Mouse (Mus musculus) kidney, postnatal 0 days (tissue): ENCODE results near the gene Selenom. TPM values are rescaled to one million over a fixed set of nuclear protein-coding genes. Genes with fewer than 3 reads are reported as not detected.
A peak's percentile ranks its signal among the peaks of the same experiment; 100 is the strongest.

Source experiments
- ATAC-seq: fragments of 200-750 bp; cut with Nextera tagmentation; replicated peaks from 2 replicates; pipeline ENCODE4 v1.8.0; 2017; ENCODE audit warnings: low read depth, moderate number of reproducible peaks, moderate TSS enrichment, moderate library complexity; ENCODE audit not compliant: low FRiP score
- DNase-seq: peaks from one replicate; pipeline ENCODE4 v3.0.0-alpha.2; 2016; ENCODE audit warnings: low spot score
- H3K27ac ChIP-seq: fragments of 300-500 bp; sonication (generic); 2 replicates; pipeline ENCODE4 v1.5.1; 2014; ENCODE audit warnings: mild to moderate bottlenecking
- H3K27me3 ChIP-seq: fragments of 300-500 bp; sonication (generic); 2 replicates; pipeline ENCODE4 v1.6.1; 2014; ENCODE audit warnings: low read length, mixed read lengths; ENCODE audit not compliant: insufficient read depth
- H3K36me3 ChIP-seq: fragments of 300-500 bp; sonication (generic); 2 replicates; pipeline ENCODE4 v1.6.1; 2014; ENCODE audit warnings: low read length, mixed read lengths; ENCODE audit not compliant: insufficient read depth
- H3K4me1 ChIP-seq: fragments of 300-500 bp; sonication (generic); replicated peaks from 2 replicates; pipeline ENCODE4 v1.6.1; 2014; ENCODE audit warnings: antibody characterized with exemption, low read length, mixed read lengths; ENCODE audit not compliant: insufficient read depth
- H3K4me2 ChIP-seq: fragments of 300-500 bp; sonication (generic); 2 replicates; pipeline ENCODE4 v1.6.1; 2014; ENCODE audit warnings: mild to moderate bottlenecking, low read length, moderate library complexity, mixed read lengths
- H3K4me3 ChIP-seq: fragments of 300-500 bp; sonication (generic); replicated peaks from 2 replicates; pipeline ENCODE4 v1.5.1; 2014; ENCODE audit warnings: low read depth, low read length
- H3K9ac ChIP-seq: fragments of 300-500 bp; sonication (generic); 2 replicates; pipeline ENCODE4 v1.6.1; 2014; ENCODE audit warnings: low read depth, low read length
- H3K9me3 ChIP-seq: fragments of 300-500 bp; sonication (generic); replicated peaks from 2 replicates; pipeline ENCODE4 v1.6.1; 2016; ENCODE audit warnings: low read length, inconsistent platforms, mixed read lengths
- CTCF ChIP-seq: IDR thresholded peaks from 2 replicates; pipeline ENCODE4 v1.5.1; 2016; ENCODE audit warnings: antibody characterized with exemption, low read depth, mild to moderate bottlenecking, moderate library complexity
- WGBS: fragments of 180-500 bp; shearing (Covaris S2); extraction: QIAGEN DNeasy Blood & Tissue Kit; methylation state at CpG from one replicate; pipeline ENCODE4 v1.1.7; 2014; 5-methylcytosine and 5-hydroxymethylcytosine counted together
- polyA plus RNA-seq: library from polyadenylated mRNA; unstranded; fragments of >200 nt; fragmentation: Nextera tagmentation; extraction: Ambion mirVana; gene quantifications from 2 replicates; pipeline ENCODE4 v1.2.1, GENCODE M21; 2015

Selenom gene
- polyA plus RNA-seq, 1 experiment from 2014 or later, result 124 TPM

- Histone ChIP-seq H3K9ac (no peak overlapping the region), H3K36me3 (no peaks in the 10 kb centered on the region), H3K4me3 (no peak overlapping the region), H3K27me3 (no peaks in the 10 kb centered on the region), H3K4me2 (no peak overlapping the region), H3K9me3 (no peaks in the 10 kb centered on the region), H3K4me1 (no peaks in the 10 kb centered on the region), H3K27ac (no peak overlapping the region)
- TF ChIP-seq CTCF, result no peak
- WGBS, result 98% methylated on average over 2 of the region's 2 CpGs
- no peak for DNase-seq
- ATAC-seq, result no peak
Observed at GRCm38 (mm10) chr11:3510321-3510720, 4.2 kb upstream of the Selenom start.

- DNase-seq (no peak), ATAC-seq (no peak)
- Histone ChIP-seq H3K36me3 (no peaks in the 10 kb centered on the region), H3K9ac (no peak overlapping the region), H3K27ac (no peak overlapping the region), H3K4me3 (no peak overlapping the region), H3K4me2 (no peak overlapping the region), H3K9me3 (no peaks in the 10 kb centered on the region), H3K27me3 (no peaks in the 10 kb centered on the region), H3K4me1 (peaks cover 16% of the 10 kb centered on the region)
- 87% methylated on average over 6 of the region's 6 CpGs for WGBS
- TF ChIP-seq CTCF, result no peak
Observed at GRCm38 (mm10) chr11:3513291-3513690, 1.2 kb upstream of the Selenom start.

- peak overlapping the region; percentile 59 for H3K9ac ChIP-seq
- H3K27me3 ChIP-seq, result no peaks in the 10 kb centered on the region
- H3K9me3 ChIP-seq, result no peaks in the 10 kb centered on the region
- no peak for TF ChIP-seq CTCF
- ATAC-seq, result no peak
- 12% methylated on average over 4 of the region's 4 CpGs for WGBS
- H3K4me1 ChIP-seq, result peaks cover 16% of the 10 kb centered on the region
- H3K27ac ChIP-seq, result 0 out of 2 replicates have a peak overlapping the region, but pooled peaks have one; percentile 5
- H3K36me3 ChIP-seq, result peaks cover 10% of the 10 kb centered on the region; the same call in 1 of the 2 replicates
- peak overlapping the region; percentile 61 for H3K4me2 ChIP-seq
- DNase-seq, result no peak
- peak overlapping the region; percentile 41 for H3K4me3 ChIP-seq
Observed at GRCm38 (mm10) chr11:3515216-3515615, 732 bp downstream of the Selenom start.

- no peak for DNase-seq
- H3K27me3 ChIP-seq, result no peaks in the 10 kb centered on the region
- no peak for ATAC-seq
- H3K4me3 ChIP-seq, result peak overlapping the region; percentile 41
- no peak for TF ChIP-seq CTCF
- H3K9ac ChIP-seq, result no peak overlapping the region
- H3K4me2 ChIP-seq, result peak overlapping the region; percentile 61
- H3K9me3 ChIP-seq, result no peaks in the 10 kb centered on the region
- no peak overlapping the region for H3K27ac ChIP-seq
- H3K4me1 ChIP-seq, result peaks cover 16% of the 10 kb centered on the region
- peaks cover 14% of the 10 kb centered on the region; the same call in 1 of the 2 replicates for H3K36me3 ChIP-seq
- WGBS, result 69% methylated on average over 4 of the region's 4 CpGs
Observed at GRCm38 (mm10) chr11:3515637-3516036, 1.2 kb downstream of the Selenom start.

GRCm38 (mm10) chr11:3516121-3516520, 1.6 kb downstream of the Selenom start:
- Histone ChIP-seq H3K9ac (no peak overlapping the region), H3K27ac (no peak overlapping the region), H3K4me2 (peak overlapping the region; percentile 61), H3K4me1 (peaks cover 16% of the 10 kb centered on the region), H3K4me3 (no peak overlapping the region), H3K36me3 (peaks cover 19% of the 10 kb centered on the region; the same call in 1 of the 2 replicates), H3K9me3 (no peaks in the 10 kb centered on the region), H3K27me3 (no peaks in the 10 kb centered on the region)
- ATAC-seq, result no peak
- no peak for DNase-seq
- no peak for TF ChIP-seq CTCF
- 76% methylated on average over 5 of the region's 5 CpGs for WGBS

GRCm38 (mm10) chr11:3516859-3517845, 2.7 kb downstream of the Selenom start:
- WGBS, result 1% methylated on average over 50 of the region's 50 CpGs
- Histone ChIP-seq H3K4me3 (peak overlapping the region; percentile 30), H3K9ac (peak overlapping the region; percentile 49), H3K9me3 (no peaks in the 10 kb centered on the region), H3K36me3 (peaks cover 29% of the 10 kb centered on the region), H3K4me1 (peaks cover 16% of the 10 kb centered on the region), H3K27me3 (no peaks in the 10 kb centered on the region), H3K27ac (no peak overlapping the region), H3K4me2 (peak overlapping the region; percentile 70)
- peak; percentile 29 for ATAC-seq
- no peak; the same call in 1 of the 2 replicates for TF ChIP-seq CTCF
- peak; percentile 73 for DNase-seq
